Mouse (Mus musculus): Measurements from ENCODE around the gene Cnpy1. TPM values are rescaled to one million over a fixed set of nuclear protein-coding genes. Genes with fewer than 3 reads are reported as not detected.

The Cnpy1 gene
- total RNA-seq, 2 experiments from 2014 or later: not detected

DNA sequence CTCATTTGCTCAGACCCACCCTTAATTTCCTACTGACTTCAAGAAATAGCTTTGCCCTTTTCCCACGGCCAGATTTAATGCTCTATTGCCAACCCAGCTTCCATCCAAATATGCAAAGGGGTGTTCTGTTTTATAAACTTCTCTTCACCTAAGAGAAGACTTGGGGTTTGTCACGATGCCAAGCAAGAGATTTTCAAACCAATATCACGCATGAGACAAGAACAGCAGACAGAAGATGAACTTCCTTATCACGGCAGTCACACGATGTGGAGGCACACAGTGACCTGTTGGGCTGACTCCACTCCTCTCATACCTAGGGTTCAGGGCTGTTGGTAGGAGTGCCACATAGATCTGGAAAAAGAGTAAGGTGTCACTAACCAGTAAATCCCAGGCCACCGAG, 42.5 kb downstream of the Cnpy1 start:
- DNase-seq (ENCODE audit: low spot score in 2 of 2): no peak
- intact Hi-C loops (cut with DNase I): no loop called here

DNA sequence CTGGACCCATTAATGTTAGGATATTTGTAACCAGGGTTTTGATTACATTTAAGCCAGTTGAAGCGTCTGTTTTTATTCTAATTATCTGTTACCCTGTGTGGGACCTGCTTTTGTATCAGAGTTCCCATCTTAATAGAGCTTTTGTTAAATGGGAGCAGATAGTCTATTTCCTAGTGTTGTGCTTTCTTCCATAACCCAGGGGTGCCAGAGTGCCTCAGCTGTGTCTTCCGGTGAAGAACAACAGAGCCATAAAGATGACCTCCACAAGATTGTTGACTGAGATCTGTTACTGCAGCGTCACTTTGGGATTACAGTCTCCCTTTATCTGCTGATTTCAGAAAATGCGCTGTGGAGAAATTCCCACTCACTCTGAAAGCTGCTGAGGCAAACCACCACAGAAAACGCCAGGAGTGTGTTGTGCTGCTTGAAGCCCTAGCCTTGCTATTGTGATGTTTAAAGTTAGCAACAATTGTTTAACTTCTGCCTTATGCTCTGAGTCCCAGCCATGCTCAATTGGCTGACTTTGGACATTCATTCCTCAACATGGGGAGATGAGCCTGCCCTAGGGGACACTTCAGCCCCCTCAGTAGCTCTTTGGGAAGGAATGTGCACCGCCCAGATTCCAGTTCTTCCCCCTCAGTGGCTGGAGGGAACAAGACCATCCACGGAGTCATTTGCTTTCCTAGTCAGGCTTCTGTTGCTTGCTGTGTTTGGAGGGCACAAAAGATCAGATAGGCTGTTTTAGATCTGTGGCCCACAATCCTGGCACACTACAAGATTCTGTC, 46.3 kb downstream of the Cnpy1 start:
- intact Hi-C loops (cut with DNase I): no loop called here

DNA sequence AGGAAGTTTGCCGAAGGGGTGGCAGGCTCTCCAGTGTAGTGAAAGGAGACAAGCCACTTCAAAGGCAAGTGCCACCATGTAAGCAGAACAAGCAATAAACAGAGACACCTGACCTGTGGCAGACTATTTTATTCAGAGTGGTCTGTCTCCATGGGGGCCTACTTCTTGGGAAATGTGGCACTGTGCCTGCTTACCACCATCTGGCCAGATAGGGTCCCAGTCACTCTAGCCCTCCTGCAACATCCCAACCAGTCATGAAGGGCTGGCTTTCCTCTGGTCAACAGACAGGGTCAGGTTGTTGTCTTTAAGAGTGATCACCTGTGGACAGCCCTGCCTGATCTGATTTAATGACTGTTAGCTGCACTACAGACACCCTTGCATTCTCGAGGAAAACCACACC, 50.1 kb downstream of the Cnpy1 start:
- DNase-seq (ENCODE audit: low spot score in 2 of 2): no peak
- intact Hi-C loops (cut with DNase I): no loop called here

More for the DNA sequence above, 46.3 kb downstream of the Cnpy1 start:
- no peak for DNase-seq (ENCODE audit: low spot score in 2 of 2)

DNA sequence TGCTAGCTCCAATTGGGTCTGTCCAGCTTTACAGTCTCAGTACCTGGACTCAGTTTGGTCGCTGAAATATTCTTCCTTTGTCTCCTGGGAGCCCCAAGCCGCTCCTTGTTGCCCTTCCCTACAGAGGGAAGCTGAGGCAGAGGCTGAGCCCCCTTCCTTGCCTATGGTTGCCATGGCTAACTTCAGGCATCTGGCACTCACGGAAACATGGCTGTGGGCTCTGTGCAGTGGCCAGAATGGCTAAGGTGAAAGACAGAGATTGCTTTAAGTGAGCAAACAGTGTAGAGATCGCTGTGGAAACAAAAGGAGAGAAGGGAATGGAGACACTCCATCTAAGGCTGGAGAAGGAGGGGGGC, 53.5 kb downstream of the Cnpy1 start:
- DNase-seq (ENCODE audit: low spot score in 2 of 2): no peak
- intact Hi-C loops (cut with DNase I): no loop called here

DNA sequence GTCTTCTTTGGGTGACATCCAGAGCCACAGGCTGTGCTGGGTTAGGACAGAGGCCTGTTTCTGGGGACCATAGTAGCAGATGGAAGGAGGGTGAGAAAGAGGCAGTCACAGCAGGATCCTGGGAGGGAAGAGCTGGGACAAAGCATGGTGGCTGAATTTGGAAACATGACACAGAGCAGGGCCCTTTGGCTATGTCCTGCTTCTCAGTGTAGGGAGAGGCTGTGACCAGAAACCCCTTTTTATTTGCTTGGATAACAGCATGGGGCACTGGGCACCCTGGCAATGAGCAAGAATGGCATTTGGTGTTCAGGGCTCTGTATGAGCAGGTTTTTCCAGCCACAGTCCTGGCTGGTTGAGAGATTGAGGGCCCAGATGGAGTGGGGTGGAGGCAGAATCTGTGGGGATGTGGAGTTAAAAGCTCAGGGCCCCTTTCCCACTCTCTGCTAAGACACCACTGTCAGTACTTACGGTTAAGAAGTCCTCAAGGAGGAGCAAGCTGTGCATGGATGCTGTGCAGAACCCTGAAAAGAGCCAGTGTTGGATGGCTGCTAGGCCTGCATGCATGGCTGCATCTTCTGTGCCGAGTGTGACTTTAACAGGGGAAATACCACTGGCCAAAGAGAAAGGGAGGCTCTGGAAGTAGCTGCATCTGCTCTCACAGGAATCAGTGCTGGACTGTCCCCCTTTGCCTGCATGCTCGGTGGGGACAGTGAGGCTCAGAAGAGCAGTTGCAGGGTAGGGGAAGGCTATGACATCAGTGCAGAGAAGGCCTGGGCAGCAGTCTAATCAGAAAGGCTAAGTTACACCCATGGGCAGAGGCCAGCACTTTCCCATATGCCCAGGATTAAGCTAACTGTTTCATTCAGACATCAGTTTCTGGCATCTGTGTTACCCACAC, 54.2 kb downstream of the Cnpy1 start:
- intact Hi-C loops (cut with DNase I): no loop called here
- DNase-seq (ENCODE audit: low spot score in 2 of 2): no peak

DNA sequence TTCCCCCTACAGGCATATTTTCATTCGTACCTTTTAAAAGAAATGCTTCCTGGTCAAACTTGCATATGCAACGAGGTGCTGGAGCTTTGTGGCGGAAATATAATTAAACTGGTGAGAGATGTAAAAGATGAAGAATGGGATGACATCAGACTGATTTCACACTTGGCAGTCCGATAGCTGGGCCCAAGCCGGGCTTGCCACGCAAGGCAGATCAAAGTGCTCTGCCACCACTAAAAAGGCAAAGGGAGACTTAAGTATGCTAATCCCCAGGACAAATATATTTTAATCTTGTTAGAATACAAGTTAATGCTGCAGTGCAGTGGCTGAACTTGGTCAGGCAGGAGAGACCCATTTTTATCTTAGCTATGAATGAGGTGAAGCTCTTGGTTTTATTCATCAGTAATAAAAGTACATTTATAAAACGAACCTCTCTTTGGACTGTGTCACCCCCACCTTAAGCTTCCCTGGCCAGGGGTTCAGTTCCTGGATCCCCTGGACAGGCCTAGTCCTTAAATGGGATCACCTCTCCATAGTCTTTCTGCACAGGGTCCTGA, 66.3 kb downstream of the Cnpy1 start:
- intact Hi-C loops (cut with DNase I): no loop called here
- DNase-seq (ENCODE audit: low spot score in 2 of 2): no peak

DNA sequence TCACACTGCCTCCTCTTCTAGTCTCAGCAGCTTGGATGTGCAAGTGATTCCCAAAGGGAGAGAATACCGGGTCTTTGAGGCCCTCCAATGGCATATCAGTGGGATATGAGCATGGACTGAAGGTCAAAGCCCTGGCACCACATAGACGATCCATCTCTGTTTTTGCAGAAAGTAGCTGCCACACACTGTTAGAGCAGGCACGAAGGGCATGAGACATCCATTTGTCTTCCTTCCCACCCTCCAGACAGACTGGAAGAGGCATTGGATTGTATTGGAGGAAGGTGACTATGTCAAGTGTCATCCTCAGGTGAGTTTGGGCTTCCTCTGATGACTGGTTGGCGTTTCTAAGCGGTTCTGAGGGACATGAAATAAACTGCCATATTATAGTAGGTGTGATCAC, 67.3 kb downstream of the Cnpy1 start:
- intact Hi-C loops (cut with DNase I): no loop called here
- no peak for DNase-seq (ENCODE audit: low spot score in 2 of 2)

DNA sequence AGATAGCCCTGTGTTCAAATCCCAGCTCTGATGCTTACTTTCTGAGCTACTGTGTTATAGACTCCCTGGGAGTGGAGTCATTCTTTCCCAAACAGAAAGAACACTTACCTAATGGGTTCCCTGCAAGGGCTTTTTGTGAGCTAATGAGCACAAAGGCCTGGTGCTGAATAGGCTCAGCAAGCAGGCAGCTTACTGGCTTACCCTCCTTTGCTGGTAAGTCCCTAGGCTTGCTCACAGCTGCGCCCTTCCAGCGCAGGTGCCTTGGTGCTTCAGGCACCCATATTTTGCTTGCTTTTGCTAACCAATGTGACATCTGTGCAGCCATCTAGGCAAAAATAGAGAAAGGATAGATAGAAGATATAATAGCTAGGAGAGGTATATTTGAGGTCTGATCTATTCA, 69.0 kb downstream of the Cnpy1 start:
- DNase-seq (ENCODE audit: low spot score in 2 of 2): no peak
- intact Hi-C loops (cut with DNase I): no loop called here

DNA sequence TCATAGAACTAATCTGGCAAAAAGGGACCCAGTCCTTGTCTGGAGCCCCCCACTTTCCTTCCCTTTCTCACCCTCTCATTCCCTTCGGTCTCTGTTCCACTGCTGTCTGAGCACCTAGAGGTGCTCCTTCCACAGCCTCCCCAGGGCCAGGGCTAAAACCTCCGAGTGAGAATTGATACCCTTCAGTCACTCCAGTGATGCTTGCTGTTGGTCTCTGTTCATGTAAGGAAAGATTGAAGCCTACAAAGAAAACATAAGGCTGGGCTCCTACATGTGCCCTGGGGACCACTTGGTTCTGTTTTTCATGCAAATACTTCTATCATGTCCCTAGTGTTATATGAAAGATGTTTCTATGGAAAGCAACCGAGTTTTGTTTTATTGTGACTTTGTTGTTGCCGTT, 69.6 kb downstream of the Cnpy1 start:
- intact Hi-C loops (cut with DNase I): no loop called here

DNA sequence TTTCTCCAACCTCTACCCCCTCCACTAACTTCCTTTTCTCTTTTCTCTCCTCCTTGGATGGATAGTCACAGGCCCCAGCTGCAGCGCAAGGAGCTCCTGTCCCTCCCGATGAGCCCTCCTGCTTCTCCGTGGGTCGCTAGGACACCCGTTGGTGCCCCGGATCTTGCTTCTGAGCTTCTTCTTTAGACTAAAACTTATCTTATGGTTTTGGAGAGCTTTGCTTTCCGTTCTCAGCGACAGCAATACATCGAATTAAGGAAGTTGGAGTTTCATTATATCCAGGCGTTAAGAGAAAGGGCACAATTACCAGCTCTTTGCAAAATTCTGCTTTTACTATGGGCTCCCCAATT, 70.1 kb downstream of the Cnpy1 start:
- DNase-seq (ENCODE audit: low spot score in 2 of 2): no peak
- intact Hi-C loops (cut with DNase I): no loop called here

More for the DNA sequence above, 69.6 kb downstream of the Cnpy1 start:
- DNase-seq (ENCODE audit: low spot score in 2 of 2): no peak

DNA sequence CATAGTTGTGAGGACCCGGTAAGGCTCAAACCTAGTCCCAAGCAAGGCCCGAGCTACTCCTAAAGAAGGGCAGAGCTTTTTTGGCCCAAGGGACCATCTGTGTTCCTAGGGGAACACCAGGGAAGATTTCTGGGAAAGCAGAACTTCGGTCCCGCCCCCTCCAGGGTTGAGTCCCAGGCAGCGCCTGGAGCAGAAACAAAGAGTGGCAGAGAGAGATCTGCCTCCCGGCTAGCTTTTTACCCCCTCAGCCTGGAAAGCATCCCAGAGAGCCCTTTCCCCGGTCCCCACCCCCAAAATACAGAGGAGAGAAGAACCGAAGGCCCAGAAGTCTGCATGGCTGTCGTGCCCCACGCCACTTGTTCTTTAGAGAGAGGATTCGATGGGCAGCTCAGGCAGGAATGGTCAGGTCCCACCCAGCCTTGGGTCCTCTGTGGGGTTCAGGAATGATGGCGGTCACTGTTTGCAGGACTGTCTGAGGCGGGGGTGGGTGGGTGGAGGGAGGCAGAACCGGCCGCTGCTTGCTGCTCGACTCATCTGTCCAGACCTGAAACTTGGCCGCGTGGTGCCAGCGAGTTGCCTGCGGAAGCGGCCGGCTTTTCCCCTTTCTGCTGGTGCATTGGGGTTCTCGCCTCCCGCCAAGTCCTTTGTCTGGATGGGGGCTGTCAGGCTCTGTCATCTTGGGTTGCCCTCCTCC, 70.6 kb downstream of the Cnpy1 start:
- DNase-seq (ENCODE audit: low spot score in 2 of 2): no peak
- intact Hi-C loops (cut with DNase I): loop anchor here (5.0 kb wide), 1 partner anchor 32 kb away; no protein-coding TSS in a partner anchor

DNA sequence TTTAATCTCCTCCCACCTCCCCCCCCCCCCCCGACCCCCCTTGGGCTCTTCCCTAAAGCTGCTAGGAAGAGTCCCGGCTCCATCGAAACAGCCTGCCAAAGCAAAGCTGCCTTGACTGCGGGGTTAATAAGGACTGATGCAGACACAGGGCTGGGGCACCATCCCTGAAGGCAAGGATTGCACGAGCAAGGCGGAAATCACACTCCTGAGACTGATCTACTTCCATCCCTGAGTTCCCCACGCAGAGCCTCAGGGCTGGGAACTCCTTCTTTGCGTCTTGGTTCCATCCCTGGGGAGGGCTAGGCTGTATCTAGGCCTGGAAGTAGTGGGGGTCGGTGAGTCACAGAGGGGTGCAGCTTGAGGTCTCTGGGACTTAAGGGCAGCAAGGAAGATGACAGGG, 71.5 kb downstream of the Cnpy1 start:
- intact Hi-C loops (cut with DNase I): loop anchor here (5.0 kb wide), 1 partner anchor 33 kb away; no protein-coding TSS in a partner anchor
- no peak for DNase-seq (ENCODE audit: low spot score in 2 of 2)

DNA sequence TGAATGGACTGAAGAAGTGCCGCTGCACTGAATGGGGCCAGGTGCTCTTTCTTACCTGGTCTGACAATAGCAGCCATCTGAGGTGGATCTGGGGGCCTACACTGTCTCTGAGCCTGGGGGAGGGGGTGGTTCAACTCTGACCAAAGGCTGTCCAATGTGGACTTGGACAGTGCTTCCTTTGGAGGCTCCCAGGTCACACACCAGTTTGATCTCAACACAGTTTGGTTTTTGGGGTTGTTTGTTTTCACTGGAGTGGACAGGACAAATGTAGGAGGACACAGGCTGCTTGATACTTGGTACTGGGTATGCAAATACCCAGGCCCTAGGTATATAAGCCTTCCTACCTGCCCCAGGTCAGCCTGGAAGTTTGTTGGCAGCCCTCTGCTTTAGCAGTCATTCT, 71.9 kb downstream of the Cnpy1 start:
- no peak for DNase-seq (ENCODE audit: low spot score in 2 of 2)
- intact Hi-C loops (cut with DNase I): loop anchor here (5.0 kb wide), 1 partner anchor 34 kb away; no protein-coding TSS in a partner anchor

DNA sequence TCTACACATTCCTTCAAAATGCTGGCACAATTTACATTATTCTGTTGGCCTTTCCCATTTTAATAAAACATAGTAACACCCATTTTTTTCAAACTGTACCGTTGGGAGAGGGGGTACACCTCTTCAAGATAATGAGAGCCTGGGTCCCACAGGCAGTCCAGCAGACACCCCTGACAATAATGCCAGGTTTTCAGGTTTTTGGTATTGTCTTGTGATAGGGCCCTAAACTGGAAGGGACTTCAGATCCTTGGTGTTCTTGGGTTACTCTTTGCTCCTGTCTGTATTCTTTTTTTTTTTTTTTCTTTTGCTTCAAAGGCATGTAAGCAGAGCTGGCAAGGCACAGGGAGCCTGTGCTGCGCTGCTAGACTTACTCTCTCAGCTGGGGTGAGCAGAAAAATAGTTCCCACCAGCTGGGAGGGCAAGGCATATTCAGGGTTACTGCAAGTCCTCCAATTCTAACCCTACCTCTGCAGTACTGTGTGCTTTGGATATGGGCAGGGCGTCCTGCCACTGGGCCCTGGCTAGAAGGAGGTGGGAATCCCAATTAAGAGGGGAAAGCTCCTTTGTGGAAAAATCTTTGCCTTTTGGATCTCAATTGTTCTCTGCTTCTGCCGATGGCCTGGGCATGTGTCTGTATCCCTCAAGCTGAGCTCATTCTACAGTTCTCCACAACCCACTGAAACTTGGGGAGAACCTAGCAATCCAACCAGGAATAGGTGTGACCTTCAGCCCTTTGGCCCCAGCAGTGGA, 72.5 kb downstream of the Cnpy1 start:
- intact Hi-C loops (cut with DNase I): loop anchor here (5.0 kb wide), 1 partner anchor 34 kb away; no protein-coding TSS in a partner anchor
- no peak for DNase-seq (ENCODE audit: low spot score in 2 of 2)

DNA sequence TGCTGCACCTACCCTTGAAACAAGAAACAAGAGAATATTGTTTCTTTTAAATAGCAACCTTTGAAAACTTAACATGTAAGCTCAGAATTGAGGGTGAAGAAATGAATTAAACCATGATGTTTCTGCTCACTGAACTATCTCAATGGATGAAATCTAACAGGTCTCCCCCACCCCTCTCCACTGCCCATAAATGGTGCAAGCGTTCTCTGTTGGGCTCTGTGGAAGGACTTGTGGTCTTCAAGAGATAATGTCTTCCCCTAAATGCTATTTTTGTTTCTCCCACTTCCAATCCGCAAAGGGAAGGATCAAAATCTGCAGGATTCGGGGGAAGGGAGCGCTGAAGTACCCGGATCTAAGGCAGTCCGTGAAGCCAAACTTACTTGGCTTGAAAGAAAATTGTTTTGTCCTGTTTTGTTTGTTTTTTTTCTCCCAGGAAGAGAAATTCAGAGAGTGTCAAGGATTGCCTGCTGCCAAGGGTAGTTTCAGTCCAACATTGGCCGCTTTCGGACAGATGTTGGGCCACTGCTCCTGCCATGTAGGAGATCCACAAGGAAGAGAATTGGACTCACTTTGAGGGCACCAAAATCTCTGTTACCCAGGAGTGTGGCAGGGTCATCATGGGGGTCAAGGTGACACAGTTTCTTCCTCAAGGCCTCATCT, 73.2 kb downstream of the Cnpy1 start:
- intact Hi-C loops (cut with DNase I): loop anchor here (5.0 kb wide), 1 partner anchor 35 kb away; no protein-coding TSS in a partner anchor

DNA sequence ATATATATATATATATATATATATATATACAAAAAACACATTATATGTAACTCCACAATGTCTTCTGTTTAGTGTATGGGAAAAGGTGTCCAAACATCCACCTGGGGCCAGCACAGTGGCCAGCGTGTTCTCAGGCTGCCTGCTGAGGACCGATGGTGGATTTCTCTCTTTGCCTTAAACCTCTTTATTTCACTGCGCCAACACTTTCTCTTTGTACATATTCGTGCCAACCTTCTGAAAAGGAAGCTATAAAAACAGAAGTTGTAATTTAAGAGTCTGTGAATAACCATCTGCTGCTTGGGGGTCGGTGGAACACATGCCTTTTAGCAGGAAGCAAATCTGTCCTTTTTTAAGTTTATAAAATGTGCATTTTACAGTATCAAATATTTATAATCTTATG, 73.9 kb downstream of the Cnpy1 start:
- intact Hi-C loops (cut with DNase I): loop anchor here (5.0 kb wide), 1 partner anchor 36 kb away; no protein-coding TSS in a partner anchor

More for the DNA sequence above, 73.2 kb downstream of the Cnpy1 start:
- DNase-seq (ENCODE audit: low spot score in 2 of 2): no peak

DNA sequence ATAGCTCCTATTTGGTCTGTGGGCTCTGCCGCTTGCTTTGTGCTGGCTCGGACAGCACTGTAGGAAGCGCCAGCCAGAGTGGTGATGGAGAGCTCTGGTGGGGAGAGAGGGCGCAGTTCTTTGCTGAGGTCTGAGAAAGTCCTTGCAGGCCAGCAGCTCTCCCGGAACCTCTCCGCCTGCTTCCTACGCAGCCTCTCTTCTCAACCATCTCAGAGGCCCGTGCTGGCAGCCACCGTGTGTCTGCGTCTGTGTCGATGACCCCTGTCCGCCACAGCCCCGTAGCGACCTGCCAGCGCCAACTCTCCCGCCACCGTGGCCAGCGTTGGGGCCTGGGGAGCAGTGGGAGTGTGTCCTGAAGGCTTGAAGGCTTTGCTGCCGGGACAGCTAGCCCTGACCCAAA, 74.7 kb downstream of the Cnpy1 start:
- DNase-seq (ENCODE audit: low spot score in 2 of 2): no peak
- intact Hi-C loops (cut with DNase I): loop anchor here (5.0 kb wide), 1 partner anchor 36 kb away; no protein-coding TSS in a partner anchor

More for the DNA sequence above, 73.9 kb downstream of the Cnpy1 start:
- DNase-seq (ENCODE audit: low spot score in 2 of 2): no peak

DNA sequence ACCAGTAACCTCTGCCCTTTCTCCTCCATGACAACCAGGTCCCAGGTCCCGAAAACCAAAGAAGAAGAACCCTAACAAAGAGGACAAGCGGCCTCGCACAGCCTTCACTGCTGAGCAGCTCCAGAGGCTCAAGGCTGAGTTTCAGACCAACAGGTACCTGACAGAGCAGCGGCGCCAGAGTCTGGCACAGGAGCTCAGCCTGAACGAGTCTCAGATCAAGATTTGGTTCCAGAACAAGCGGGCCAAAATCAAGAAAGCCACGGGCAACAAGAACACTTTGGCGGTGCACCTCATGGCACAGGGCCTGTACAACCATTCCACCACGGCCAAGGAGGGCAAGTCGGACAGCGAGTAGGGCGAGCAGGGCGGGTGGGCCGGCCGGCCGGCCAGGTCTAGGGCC, 75.5 kb downstream of the Cnpy1 start:
- DNase-seq (ENCODE audit: low spot score in 2 of 2): no peak
- intact Hi-C loops (cut with DNase I): loop anchor here (5.0 kb wide), 1 partner anchor 37 kb away; no protein-coding TSS in a partner anchor

Measured in left cerebral cortex, postnatal 36 days (tissue).